Mouse (Mus musculus): ENCODE measurements around the gene Kcnk3.
A peak's percentile ranks its signal among the peaks of the same experiment; 100 is the strongest.

The Kcnk3 gene

DNA sequence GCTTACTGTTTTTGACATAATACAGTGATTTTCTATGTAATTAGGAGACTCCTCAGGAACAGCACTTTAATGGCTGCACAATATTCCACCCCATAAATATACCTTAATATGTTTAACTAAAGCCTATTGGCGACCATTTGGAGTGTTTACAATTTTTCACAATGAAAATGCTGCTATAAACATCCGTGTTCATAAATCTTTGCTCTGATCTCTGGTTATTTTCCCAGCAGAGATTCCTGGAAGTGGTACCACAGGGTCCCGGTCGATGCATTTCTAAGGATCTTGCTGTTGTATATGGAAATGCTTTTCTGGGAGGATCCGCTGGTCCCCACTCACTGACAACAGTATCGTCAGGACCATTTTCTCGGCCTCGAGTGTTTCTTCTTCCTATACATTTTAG lies 25.3 kb downstream of the Kcnk3 start:
- no peak for DNase-seq (ENCODE audit: low spot score in 2 of 2)

GRCm38 (mm10) chr5:30614221-30614620 lies 26.3 kb downstream of the Kcnk3 start:
- peak in 1 of 2 experiments; percentile 17 for DNase-seq (ENCODE audit: low spot score in 2 of 2)

DNA sequence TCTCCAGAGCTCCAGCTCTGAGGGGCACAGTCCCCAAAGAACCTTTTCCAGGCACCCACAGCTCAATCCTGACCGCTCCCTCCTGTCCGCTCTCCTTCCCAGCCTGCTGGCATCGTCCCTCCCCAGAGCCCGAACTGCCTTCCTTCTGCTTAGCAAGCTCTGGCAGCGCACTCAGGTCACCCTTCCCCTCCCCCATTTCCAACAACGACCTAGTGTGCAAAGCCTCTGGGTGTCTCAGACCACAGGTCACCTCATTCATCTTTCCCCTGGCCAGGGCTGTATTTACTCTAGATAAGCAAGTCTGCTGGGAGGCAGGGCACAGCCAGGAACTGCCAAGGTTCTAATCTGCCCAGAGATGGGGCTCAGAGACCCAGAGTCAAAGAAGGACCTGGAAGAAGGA lies 27.4 kb downstream of the Kcnk3 start:
- no peak for DNase-seq (ENCODE audit: low spot score in 2 of 2)

GRCm38 (mm10) chr5:30615819-30616218 lies 27.8 kb downstream of the Kcnk3 start:
- DNase-seq (ENCODE audit: low spot score in 2 of 2), result no peak

DNA sequence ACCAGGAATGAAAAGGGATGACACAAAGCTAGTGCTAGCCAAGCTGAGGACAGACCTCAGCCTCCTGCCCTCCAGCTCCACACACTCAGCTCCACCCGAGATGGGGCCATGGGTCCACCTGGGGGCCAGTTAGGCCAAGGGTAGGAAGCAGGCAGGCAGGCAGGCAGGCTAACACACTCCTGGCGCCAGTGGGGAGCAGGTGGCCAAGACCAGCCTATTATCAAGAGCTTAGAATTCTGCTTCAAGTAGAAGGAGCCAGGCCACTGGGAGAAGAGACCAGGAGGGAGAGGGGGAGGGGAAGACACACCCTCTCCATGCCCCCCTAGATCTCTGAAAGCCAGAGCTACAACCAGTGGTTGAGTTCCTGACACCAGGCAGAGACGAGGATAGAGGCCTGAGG lies 28.7 kb downstream of the Kcnk3 start:
- DNase-seq (ENCODE audit: low spot score in 2 of 2), result no peak

- no peak for DNase-seq (ENCODE audit: low spot score in 2 of 2)
Measured at GRCm38 (mm10) chr5:30617357-30617756, 29.4 kb downstream of the Kcnk3 start.

GRCm38 (mm10) chr5:30617851-30618250 lies 29.9 kb downstream of the Kcnk3 start:
- DNase-seq (ENCODE audit: low spot score in 2 of 2), result no peak

DNA sequence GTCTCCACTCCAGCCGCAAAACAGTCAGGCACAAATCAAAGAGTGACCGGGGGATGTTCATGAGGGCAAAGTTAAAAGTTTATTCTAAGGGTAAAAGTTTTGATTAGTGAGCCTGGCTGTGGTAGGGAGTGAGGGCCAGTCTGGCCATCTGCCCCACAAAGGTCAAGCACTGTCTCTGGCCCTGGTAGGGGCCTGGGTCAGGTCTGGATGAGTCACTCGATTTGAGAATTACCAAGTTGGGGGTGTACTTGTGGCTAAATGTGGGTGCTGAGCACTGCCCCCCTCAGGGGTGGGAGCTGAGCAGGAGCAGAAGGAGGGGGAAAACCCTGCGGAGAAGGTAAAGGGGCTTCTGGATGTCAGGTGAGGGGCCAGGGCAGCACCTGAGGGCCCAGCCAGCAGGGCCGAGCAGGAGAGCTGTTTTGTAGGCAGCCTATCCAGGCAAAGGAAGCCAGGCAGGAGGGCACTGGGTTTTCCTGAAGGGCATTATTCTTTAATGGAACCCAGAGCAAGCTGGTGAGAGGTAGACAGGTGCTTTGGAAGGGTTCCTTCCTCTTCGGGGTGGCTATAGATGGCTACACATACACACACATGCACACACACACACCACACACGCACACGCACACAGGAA lies 30.5 kb downstream of the Kcnk3 start:
- no peak for DNase-seq (ENCODE audit: low spot score in 2 of 2)

- DNase-seq (ENCODE audit: low spot score in 2 of 2), result no peak
Measured at GRCm38 (mm10) chr5:30619211-30619610, 31.2 kb downstream of the Kcnk3 start.

- no peak for DNase-seq (ENCODE audit: low spot score in 2 of 2)
Measured at GRCm38 (mm10) chr5:30620567-30620966, 32.6 kb downstream of the Kcnk3 start.

- DNase-seq (ENCODE audit: low spot score in 2 of 2), result no peak
Measured at GRCm38 (mm10) chr5:30621211-30621790, 33.3 kb downstream of the Kcnk3 start.

DNA sequence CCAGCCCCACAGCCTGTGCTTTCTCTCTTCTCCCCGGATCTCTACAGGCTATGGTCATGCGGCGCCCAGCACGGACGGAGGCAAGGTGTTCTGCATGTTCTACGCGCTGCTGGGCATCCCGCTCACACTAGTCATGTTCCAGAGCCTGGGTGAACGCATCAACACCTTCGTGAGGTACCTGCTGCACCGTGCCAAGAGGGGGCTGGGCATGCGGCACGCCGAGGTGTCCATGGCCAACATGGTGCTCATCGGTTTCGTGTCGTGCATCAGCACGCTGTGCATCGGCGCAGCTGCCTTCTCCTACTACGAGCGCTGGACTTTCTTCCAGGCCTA lies 33.8 kb downstream of the Kcnk3 start:
- DNase-seq (ENCODE audit: low spot score in 2 of 2), result no peak

DNA sequence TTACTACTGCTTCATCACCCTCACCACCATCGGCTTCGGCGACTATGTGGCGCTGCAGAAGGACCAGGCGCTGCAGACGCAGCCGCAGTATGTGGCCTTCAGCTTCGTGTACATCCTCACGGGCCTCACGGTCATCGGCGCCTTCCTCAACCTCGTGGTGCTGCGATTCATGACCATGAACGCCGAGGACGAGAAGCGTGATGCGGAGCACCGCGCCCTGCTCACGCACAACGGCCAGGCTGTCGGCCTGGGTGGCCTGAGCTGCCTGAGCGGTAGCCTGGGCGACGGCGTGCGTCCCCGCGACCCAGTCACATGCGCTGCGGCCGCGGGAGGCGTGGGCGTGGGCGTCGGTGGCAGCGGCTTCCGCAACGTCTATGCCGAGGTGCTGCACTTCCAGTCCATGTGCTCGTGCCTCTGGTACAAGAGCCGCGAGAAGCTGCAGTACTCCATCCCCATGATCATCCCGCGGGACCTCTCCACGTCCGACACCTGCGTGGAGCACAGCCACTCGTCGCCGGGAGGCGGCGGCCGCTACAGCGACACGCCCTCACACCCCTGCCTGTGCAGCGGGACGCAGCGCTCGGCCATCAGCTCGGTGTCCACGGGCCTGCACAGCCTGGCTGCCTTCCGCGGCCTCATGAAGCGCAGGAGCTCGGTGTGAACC lies 34.3 kb downstream of the Kcnk3 start:
- peak; percentile 47 to 54 for DNase-seq (ENCODE audit: low spot score in 2 of 2)

DNA sequence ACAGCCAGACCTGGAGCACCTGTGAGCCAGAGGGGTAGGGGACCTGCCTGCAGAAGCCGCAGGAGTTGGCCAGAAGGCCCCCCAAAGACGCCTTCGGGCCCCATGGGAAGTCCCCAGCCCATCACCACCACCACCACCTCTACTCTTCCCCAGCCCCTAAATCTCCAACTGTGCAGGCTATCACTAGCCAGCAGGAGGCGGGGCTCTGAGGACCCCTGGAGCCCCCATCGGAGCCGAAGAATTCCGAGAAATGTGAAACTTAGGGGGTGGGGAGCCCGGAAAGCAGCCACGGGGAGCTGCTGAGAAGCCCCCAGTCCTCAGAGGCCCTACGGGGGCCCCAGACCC lies 34.8 kb downstream of the Kcnk3 start:
- no peak for DNase-seq (ENCODE audit: low spot score in 2 of 2)

DNA sequence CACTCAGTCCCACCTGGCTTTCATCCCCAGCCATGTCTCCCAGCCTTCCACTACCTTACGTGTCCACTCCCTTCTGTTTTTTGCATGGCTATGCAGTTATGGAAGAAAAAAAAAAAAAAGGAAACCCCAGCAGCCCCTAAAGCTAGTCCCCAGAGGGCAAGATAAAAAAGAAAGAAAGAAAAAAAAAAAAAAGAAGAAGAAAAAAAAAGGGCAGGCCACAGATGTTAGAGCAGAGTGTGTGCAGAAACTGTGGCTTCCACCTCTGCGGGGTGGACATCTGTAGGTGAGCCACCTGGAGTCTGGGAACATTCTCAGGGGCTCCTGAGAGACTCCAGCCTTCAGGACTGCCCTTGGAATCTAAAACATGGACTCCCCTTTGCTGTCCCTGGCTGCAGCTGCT lies 35.4 kb downstream of the Kcnk3 start:
- no peak for DNase-seq (ENCODE audit: low spot score in 2 of 2)

DNA sequence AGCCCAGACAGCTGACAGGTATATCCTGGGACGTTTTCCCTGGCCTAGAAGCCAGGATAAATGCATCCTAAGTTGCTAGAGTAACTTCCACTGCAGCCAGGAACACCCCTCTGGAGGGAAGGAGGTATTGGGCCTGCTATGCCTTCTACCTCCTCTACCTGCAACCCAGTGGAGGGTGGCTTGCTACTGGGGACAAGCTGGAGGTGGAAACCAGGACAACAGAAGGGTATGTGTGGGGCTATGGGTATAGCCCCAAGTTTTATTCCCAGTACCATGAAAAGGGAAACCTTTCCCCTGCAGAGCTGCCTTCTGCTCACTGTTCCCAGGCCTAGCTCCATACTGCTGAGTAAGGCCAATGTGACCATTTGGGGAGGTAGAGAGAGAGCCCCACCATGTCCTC lies 36.3 kb downstream of the Kcnk3 start:
- DNase-seq (ENCODE audit: low spot score in 2 of 2), result no peak

- peak in 1 of 2 experiments; percentile 11 for DNase-seq (ENCODE audit: low spot score in 2 of 2)
Measured at GRCm38 (mm10) chr5:30624908-30625307, 36.9 kb downstream of the Kcnk3 start.

DNA sequence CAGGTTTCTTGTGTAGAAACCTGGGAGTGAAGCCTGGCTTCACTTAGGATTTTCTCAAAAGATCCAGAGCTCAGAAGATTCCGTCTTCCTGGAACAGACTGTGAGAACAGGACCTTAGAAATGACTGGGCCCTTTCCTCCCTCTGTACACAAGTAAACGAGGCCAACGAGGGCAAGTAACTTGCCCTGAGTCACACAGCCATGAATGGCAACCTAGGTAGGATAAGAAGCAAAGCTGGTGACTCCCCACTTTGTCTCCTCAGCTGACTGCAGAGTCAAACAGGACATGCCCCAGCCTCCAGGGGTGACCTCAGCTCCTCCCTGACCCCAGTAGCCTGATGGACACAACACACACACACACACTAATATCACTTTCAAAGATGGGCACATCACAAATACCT lies 37.4 kb downstream of the Kcnk3 start:
- DNase-seq (ENCODE audit: low spot score in 2 of 2), result no peak

- DNase-seq (ENCODE audit: low spot score in 2 of 2), result no peak
Measured at GRCm38 (mm10) chr5:30626331-30627105, 38.5 kb downstream of the Kcnk3 start.

GRCm38 (mm10) chr5:30628511-30628910 lies 40.5 kb downstream of the Kcnk3 start:
- no peak for DNase-seq (ENCODE audit: low spot score in 2 of 2)

GRCm38 (mm10) chr5:30630401-30630800 lies 42.4 kb downstream of the Kcnk3 start:
- no peak for DNase-seq (ENCODE audit: low spot score in 2 of 2)

DNA sequence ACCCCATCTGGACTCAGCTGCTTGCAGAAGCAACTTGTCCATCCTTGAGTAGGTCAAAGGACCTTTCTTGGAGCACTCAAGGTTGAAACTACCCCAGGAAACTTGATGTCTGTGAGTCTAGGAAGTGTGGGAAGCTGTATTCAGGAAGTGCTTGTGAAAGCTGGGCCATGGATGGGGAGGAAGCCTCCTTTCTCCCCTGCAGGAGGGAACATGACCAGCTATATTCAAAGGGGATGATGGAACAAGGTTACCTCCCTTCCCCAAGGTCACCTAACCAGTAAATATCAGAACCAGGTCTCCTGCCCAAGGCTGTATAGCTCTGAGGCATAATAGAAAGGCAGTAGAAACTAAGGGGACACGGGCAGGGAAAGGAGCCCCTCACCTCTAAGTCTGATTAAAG lies 44.2 kb downstream of the Kcnk3 start:
- DNase-seq (ENCODE audit: low spot score in 2 of 2), result no peak

- DNase-seq (ENCODE audit: low spot score in 2 of 2), result no peak
Measured at GRCm38 (mm10) chr5:30636994-30637393, 49.0 kb downstream of the Kcnk3 start.

Data from spleen, postnatal 36 days (tissue).